Mouse (Mus musculus) gastrocnemius, postnatal 4 days (tissue): ENCODE measurements around the gene Atf1. TPM values are rescaled to one million over a fixed set of nuclear protein-coding genes. Genes with fewer than 3 reads are reported as not detected.
"Not testable (repeated sequence)": the region's sequence is repeated elsewhere in the genome, so short reads cannot be mapped to it uniquely, and the experiment has no call there.

Experiments used
- DNase-seq, 2 experiments: peaks; one replicate each; pipeline ENCODE4 v3.0.0; 2021 to 2022; ENCODE audit warnings: low spot score in 2 of 2, mixed read lengths in 2 of 2
- total RNA-seq, 2 experiments: library from RNA; stranded (reverse); gene quantifications; 2 replicates each; pipeline ENCODE4 v1.2.3; 2021

Atf1 gene
- total RNA-seq, 2 experiments from 2014 or later = 66.1 to 68.7 TPM

GRCm38 (mm10) chr15:100304019-100304991 is 76.7 kb downstream of the Atf1 start, which contains the start of gene Mettl7a1:
Mettl7a1 (plus strand) TSS chr15:100304140.
- peak; percentile 68 to 84 for DNase-seq

- DNase-seq = no peak
These were observed 78.6 kb downstream of the Atf1 start for GRCm38 (mm10) chr15:100306201-100306600.

GRCm38 (mm10) chr15:100307438-100308096 is 79.9 kb downstream of the Atf1 start:
- DNase-seq = not testable (repeated sequence)

Other genes with a start within 250 kb of the Atf1 start
- 10 to 100 TPM; 25.6 to 25.9 TPM for gene Dip2b, start 189.2 kb upstream of the Atf1 start, total RNA-seq
- gene Tmprss12, start 53.0 kb downstream of the Atf1 start, total RNA-seq = not detected
- 10 to 100 TPM; 20.1 to 22.2 TPM for gene Mettl7a1, start 76.3 kb downstream of the Atf1 start, total RNA-seq
- gene Mettl7a3, start 107.1 kb downstream of the Atf1 start, total RNA-seq = under 1 TPM; 0.17 to 0.18 TPM
- not detected for gene Methig1, start 125.3 kb downstream of the Atf1 start, total RNA-seq
- gene Mettl7a2, start 125.4 kb downstream of the Atf1 start, total RNA-seq = under 1 TPM; 0.23 to 0.25 TPM
- not detected for gene Higd1c, start 136.7 kb downstream of the Atf1 start, total RNA-seq
- gene Gm5475, start 194.3 kb downstream of the Atf1 start, total RNA-seq = not detected
- gene Slc11a2, start 197.3 kb downstream of the Atf1 start, total RNA-seq = 10 to 100 TPM; 28.0 to 28.6 TPM
- gene Letmd1, start 241.2 kb downstream of the Atf1 start, total RNA-seq = 10 to 100 TPM; 20.9 to 24.1 TPM